Mouse (Mus musculus) kidney, adult 11 months (tissue): ENCODE data around the gene Mcemp1.

ENCODE experiments used
- DNase-seq: peaks from one replicate; pipeline ENCODE4 v3.0.0; 2022

The Mcemp1 gene

DNA sequence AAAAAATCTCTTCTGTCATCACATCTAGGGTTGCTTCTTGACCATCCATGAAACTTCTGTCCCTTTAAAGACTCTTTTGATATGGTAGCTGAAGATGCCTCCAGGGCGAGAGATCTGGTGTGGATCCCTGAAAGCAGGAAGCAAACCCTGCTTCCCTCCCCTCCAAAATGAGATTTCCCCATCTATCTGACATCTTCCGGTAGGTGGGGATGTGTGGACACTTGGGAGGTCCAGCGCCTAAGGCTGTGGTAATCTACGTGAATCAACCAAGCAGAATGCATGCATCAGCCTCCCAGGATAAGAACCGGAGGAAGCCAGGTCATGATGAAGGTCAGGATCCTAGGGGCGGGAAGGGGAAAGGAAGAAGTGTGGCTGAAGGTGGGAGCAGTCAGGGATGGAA, at the start of gene Mcemp1:
Mcemp1 (plus strand) TSS at position 248 of the 400 bp plus-strand sequence.
- DNase-seq = no peak

GRCm38 (mm10) chr8:3621199-3621970, 44.2 kb upstream of the Mcemp1 start, which contains the start of the genes Xab2 and Pet100:
Gene Xab2 (minus strand): TSS chr8:3621316.
Gene Pet100 (plus strand): TSS chr8:3621548.
- peak; percentile 100 for DNase-seq

- no peak for DNase-seq
Measured at GRCm38 (mm10) chr8:3622119-3622518, 43.4 kb upstream of the Mcemp1 start.

GRCm38 (mm10) chr8:3625445-3625844, 40.1 kb upstream of the Mcemp1 start, which contains the start of gene Pcp2:
Gene Pcp2 (minus strand): TSS chr8:3625545.
- no peak for DNase-seq

- DNase-seq = no peak
Measured at GRCm38 (mm10) chr8:3626971-3627370, 38.6 kb upstream of the Mcemp1 start.

DNA sequence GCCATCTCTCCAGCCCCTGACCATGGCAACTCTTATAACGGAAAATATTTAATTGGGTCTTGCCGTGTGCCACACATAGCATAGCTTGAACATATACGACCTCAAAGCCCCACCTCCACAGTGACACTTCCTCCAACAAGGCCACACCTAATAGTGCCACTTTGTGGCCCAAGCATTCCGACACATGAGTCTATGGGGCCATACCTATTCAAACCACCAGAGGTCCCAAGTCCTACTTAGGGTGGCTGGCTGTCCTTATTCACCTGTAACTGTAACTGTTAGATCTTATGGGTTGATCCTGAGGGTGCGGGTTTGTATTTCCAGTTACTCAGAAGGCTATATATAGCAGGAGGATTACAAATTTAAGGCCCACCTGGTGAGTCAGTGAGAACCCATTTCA, 37.5 kb upstream of the Mcemp1 start:
- DNase-seq = peak; percentile 42

DNA sequence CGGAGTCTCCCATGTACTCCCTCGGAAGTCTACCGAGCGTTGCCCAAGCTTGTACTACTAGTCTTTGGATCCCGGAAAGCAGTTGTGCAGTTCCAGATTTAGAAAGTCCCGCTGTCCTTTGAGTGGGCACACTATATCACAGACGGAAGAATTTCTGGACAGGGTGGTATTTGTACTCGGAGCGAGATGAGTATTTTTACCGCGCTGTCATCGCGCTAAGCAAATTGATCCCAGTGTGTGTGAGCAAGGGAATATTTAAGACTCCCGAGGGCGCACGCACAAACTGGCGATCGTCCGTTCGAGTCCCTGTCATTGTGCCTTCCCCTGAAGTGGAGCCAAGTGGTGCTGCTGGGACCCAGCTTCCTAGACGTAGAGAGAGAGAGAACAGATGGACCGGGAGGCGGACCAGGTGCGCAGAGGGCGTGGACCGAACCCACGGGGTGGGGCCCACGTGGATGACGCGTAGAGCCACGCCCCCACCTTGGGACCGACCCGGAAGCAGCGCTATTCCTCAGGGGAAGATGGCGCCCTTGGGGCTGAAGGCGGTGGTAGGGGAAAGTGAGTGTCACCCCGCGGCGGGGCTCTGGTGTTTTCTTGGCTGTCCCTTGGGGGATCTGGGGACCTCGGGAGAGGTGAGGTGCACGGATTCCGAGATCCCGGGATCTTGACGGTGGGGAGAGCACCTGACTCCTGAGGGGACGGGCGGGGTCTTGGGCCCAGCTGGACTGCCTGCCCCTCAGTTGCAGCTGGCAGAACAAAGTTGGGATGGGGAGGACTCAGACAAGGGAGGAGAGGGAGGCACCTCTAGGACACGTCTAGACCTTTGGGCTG, 34.7 kb upstream of the Mcemp1 start, which contains the start of gene Stxbp2:
Stxbp2 (plus strand) TSS at position 309 of the 831 bp plus-strand sequence.
- DNase-seq = peak; percentile 83

GRCm38 (mm10) chr8:3631478-3631875, 34.1 kb upstream of the Mcemp1 start:
- no peak for DNase-seq

DNA sequence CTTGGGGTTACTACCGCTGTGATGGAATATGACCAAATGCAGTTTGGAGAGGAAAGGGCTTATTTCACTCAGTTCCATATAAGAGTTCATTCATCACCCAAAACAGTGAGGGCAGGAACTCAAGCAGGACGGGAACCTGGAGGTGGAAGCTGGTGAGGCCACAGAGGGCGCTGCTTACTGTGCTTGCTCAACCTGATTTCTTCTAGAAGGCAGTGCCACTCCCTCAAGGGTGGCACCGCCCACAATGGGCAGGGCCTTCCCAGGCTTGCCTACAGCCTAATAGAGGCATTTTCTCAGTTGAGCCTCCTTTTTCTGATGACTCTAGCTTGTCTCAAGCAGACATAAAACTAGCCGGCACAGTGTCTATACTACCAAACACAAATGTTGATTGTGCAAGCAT, 19.8 kb upstream of the Mcemp1 start:
- DNase-seq = peak; percentile 64

GRCm38 (mm10) chr8:3646824-3647531, 18.6 kb upstream of the Mcemp1 start:
- DNase-seq = no peak

- no peak for DNase-seq
Measured at GRCm38 (mm10) chr8:3647561-3647960, 18.0 kb upstream of the Mcemp1 start.

- DNase-seq = no peak
Measured at GRCm38 (mm10) chr8:3648268-3648667, 17.3 kb upstream of the Mcemp1 start.

DNA sequence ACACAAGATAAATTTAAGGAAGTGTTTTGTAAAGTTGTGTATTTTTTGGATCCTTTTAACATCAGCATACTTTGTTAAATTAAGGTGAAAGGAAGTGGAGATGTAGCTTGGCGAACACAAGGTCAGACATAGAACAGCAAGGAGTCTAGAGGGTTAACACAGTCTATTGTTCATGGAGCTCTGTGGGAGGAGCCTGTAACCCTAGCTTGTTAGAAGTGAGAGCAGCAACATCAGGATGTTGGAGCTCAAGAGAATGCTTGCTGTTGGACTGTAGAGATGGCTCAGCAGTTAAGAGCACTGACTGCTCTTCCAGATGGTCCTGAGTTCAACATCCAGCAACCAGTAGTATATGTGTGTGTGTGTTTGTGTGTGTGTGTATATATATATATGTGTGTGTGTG, 16.6 kb upstream of the Mcemp1 start:
- no peak for DNase-seq

- DNase-seq = no peak
Measured at GRCm38 (mm10) chr8:3652845-3653244, 12.7 kb upstream of the Mcemp1 start.

GRCm38 (mm10) chr8:3654726-3655508, 10.6 kb upstream of the Mcemp1 start:
- DNase-seq = no peak

GRCm38 (mm10) chr8:3655526-3655925, 10.0 kb upstream of the Mcemp1 start, which contains the start of gene Retn:
Gene Retn (plus strand): TSS chr8:3655770.
- no peak for DNase-seq

GRCm38 (mm10) chr8:3656725-3657381, 8.7 kb upstream of the Mcemp1 start:
- no peak for DNase-seq

DNA sequence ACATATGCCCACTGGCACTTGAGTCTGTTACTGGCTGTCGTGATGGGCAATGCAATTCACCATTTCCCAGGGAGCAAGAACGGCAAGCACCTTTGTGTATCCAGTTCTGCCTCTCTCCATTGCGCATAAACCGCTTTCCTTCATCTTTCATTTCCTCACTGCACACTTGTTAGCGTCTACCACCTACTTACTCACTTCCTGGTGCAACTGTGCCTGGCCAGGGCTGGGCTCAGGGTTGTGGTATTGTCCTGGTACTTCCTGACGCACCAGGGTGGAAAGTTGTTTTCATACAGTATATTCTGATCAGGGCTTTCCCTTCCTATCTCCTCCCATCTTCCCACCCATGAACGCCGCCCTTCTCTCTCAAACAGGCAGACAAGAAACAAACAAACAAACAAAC, 4.7 kb upstream of the Mcemp1 start:
- DNase-seq = no peak

GRCm38 (mm10) chr8:3664405-3664804, 1.1 kb upstream of the Mcemp1 start:
- DNase-seq = no peak

GRCm38 (mm10) chr8:3670388-3670787, 4.8 kb downstream of the Mcemp1 start:
- DNase-seq = no peak

DNA sequence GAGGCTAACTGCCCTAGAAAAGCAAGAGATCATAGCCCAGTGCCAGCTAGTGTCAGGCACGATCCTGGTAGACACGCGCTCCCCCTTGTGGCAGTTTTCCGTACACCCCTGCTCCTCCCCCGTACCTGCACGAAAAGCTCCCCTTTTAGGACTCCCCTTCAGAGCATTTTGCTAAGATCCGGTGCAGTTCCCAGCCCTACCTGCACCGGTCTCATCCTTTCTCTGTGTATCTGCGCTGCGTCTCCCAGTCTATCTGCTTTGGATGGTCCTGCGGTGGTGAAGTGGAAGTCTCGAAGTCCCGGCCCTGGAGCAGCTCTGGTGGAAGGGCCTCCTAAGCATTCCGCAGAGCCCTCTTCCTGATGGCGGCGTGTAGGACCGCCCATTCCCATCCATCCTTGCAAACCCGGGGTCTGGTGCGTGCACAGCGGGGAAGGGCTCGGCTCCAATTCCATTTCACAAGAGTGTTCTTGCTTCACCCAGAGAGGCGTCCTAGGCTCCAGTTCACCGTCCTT, 6.5 kb downstream of the Mcemp1 start, which contains the start of gene Fcor:
Fcor (minus strand) TSS at position 383 of the 512 bp plus-strand sequence.
- DNase-seq = peak; percentile 78
